Mouse (Mus musculus): ENCODE measurements around the gene Mfsd4b1. TPM values are rescaled to one million over a fixed set of nuclear protein-coding genes. Genes with fewer than 3 reads are reported as not detected.

Mfsd4b1 gene
- polyA plus RNA-seq (2012; rRNA removed): 0.11 and 0.33 TPM in 2 replicates

- TF ChIP-seq CTCF (IDR thresholded peaks at IDR 0.05; ENCODE audit: borderline replicate concordance, extremely low read depth, insufficient read depth, insufficient read length): peak; percentile 10; the same call in 1 of the 2 replicates
- TF ChIP-seq POLR2A (IDR thresholded peaks at IDR 0.05; ENCODE audit: borderline replicate concordance, extremely low read depth, insufficient read depth, insufficient read length, poor library complexity, severe bottlenecking): no peak
- peak; percentile 97 for DNase-seq (ENCODE audit: low read depth)
Measured at GRCm38 (mm10) chr10:40024554-40025428, at the start of gene Mfsd4b1. TSS of gene Mfsd4b1 (minus strand) at chr10:40025268.

GRCm38 (mm10) chr10:40073608-40074007 lies 48.5 kb upstream of the Mfsd4b1 start:
- DNase-seq (ENCODE audit: low read depth): no peak
- TF ChIP-seq CTCF (IDR thresholded peaks at IDR 0.05; ENCODE audit: borderline replicate concordance, extremely low read depth, insufficient read depth, insufficient read length) (no peak), POLR2A (IDR thresholded peaks at IDR 0.05; ENCODE audit: borderline replicate concordance, extremely low read depth, insufficient read depth, insufficient read length, poor library complexity, severe bottlenecking) (no peak)

GRCm38 (mm10) chr10:40070684-40071083 lies 45.6 kb upstream of the Mfsd4b1 start:
- no peak for DNase-seq (ENCODE audit: low read depth)
- TF ChIP-seq CTCF (IDR thresholded peaks at IDR 0.05; ENCODE audit: borderline replicate concordance, extremely low read depth, insufficient read depth, insufficient read length): no peak

- no peak for TF ChIP-seq CTCF (IDR thresholded peaks at IDR 0.05; ENCODE audit: borderline replicate concordance, extremely low read depth, insufficient read depth, insufficient read length)
- TF ChIP-seq POLR2A (IDR thresholded peaks at IDR 0.05; ENCODE audit: borderline replicate concordance, extremely low read depth, insufficient read depth, insufficient read length, poor library complexity, severe bottlenecking): no peak
- DNase-seq (ENCODE audit: low read depth): no peak
Measured at GRCm38 (mm10) chr10:40069270-40069669, 44.2 kb upstream of the Mfsd4b1 start.

GRCm38 (mm10) chr10:40068595-40068994 lies 43.5 kb upstream of the Mfsd4b1 start:
- DNase-seq (ENCODE audit: low read depth): no peak
- TF ChIP-seq POLR2A (IDR thresholded peaks at IDR 0.05; ENCODE audit: borderline replicate concordance, extremely low read depth, insufficient read depth, insufficient read length, poor library complexity, severe bottlenecking) (no peak), CTCF (IDR thresholded peaks at IDR 0.05; ENCODE audit: borderline replicate concordance, extremely low read depth, insufficient read depth, insufficient read length) (no peak)

- peak; percentile 32 for DNase-seq (ENCODE audit: low read depth)
- TF ChIP-seq POLR2A (IDR thresholded peaks at IDR 0.05; ENCODE audit: borderline replicate concordance, extremely low read depth, insufficient read depth, insufficient read length, poor library complexity, severe bottlenecking): no peak
- no peak for TF ChIP-seq CTCF (IDR thresholded peaks at IDR 0.05; ENCODE audit: borderline replicate concordance, extremely low read depth, insufficient read depth, insufficient read length)
Measured at GRCm38 (mm10) chr10:40067529-40067928, 42.5 kb upstream of the Mfsd4b1 start.

GRCm38 (mm10) chr10:40067071-40067470 lies 42.0 kb upstream of the Mfsd4b1 start:
- DNase-seq (ENCODE audit: low read depth): no peak
- TF ChIP-seq POLR2A (IDR thresholded peaks at IDR 0.05; ENCODE audit: borderline replicate concordance, extremely low read depth, insufficient read depth, insufficient read length, poor library complexity, severe bottlenecking) (no peak), CTCF (IDR thresholded peaks at IDR 0.05; ENCODE audit: borderline replicate concordance, extremely low read depth, insufficient read depth, insufficient read length) (no peak)

GRCm38 (mm10) chr10:40065357-40065756 lies 40.3 kb upstream of the Mfsd4b1 start:
- DNase-seq (ENCODE audit: low read depth): peak; percentile 22
- TF ChIP-seq POLR2A (IDR thresholded peaks at IDR 0.05; ENCODE audit: borderline replicate concordance, extremely low read depth, insufficient read depth, insufficient read length, poor library complexity, severe bottlenecking) (no peak), CTCF (IDR thresholded peaks at IDR 0.05; ENCODE audit: borderline replicate concordance, extremely low read depth, insufficient read depth, insufficient read length) (no peak)

- no peak for TF ChIP-seq CTCF (IDR thresholded peaks at IDR 0.05; ENCODE audit: borderline replicate concordance, extremely low read depth, insufficient read depth, insufficient read length)
- TF ChIP-seq POLR2A (IDR thresholded peaks at IDR 0.05; ENCODE audit: borderline replicate concordance, extremely low read depth, insufficient read depth, insufficient read length, poor library complexity, severe bottlenecking): no peak
- DNase-seq (ENCODE audit: low read depth): no peak
Measured at GRCm38 (mm10) chr10:40063291-40063890, 38.3 kb upstream of the Mfsd4b1 start.

- TF ChIP-seq POLR2A (IDR thresholded peaks at IDR 0.05; ENCODE audit: borderline replicate concordance, extremely low read depth, insufficient read depth, insufficient read length, poor library complexity, severe bottlenecking) (no peak), CTCF (IDR thresholded peaks at IDR 0.05; ENCODE audit: borderline replicate concordance, extremely low read depth, insufficient read depth, insufficient read length) (no peak)
- no peak for DNase-seq (ENCODE audit: low read depth)
Measured at GRCm38 (mm10) chr10:40062812-40063211, 37.7 kb upstream of the Mfsd4b1 start.

- DNase-seq (ENCODE audit: low read depth): no peak
- TF ChIP-seq POLR2A (IDR thresholded peaks at IDR 0.05; ENCODE audit: borderline replicate concordance, extremely low read depth, insufficient read depth, insufficient read length, poor library complexity, severe bottlenecking) (no peak), CTCF (IDR thresholded peaks at IDR 0.05; ENCODE audit: borderline replicate concordance, extremely low read depth, insufficient read depth, insufficient read length) (no peak)
Measured at GRCm38 (mm10) chr10:40061926-40062325, 36.9 kb upstream of the Mfsd4b1 start.

GRCm38 (mm10) chr10:40058786-40059120 lies 33.7 kb upstream of the Mfsd4b1 start:
- TF ChIP-seq POLR2A (IDR thresholded peaks at IDR 0.05; ENCODE audit: borderline replicate concordance, extremely low read depth, insufficient read depth, insufficient read length, poor library complexity, severe bottlenecking) (no peak), CTCF (IDR thresholded peaks at IDR 0.05; ENCODE audit: borderline replicate concordance, extremely low read depth, insufficient read depth, insufficient read length) (no peak)
- DNase-seq (ENCODE audit: low read depth): no peak

All from brain, embryonic 14.5 days (tissue).